Mouse (Mus musculus) CH12.LX (cell line): ENCODE results near the gene Ccdc40. TPM values are rescaled to one million over a fixed set of nuclear protein-coding genes. Genes with fewer than 3 reads are reported as not detected.
"Not testable (repeated sequence)": the region's sequence is repeated elsewhere in the genome, so short reads cannot be mapped to it uniquely, and the experiment has no call there.

Experiments
- DNase-seq: peaks from one replicate; pipeline ENCODE4 v3.0.0-alpha.2; 2013; ENCODE audit errors: extremely low read depth
- H3K27ac ChIP-seq: 2 replicates; pipeline ENCODE4 v1.5.1; 2012; ENCODE audit warnings: low read depth, mild to moderate bottlenecking, control low read depth, moderate library complexity; ENCODE audit not compliant: insufficient read depth
- H3K27me3 ChIP-seq: replicated peaks from 2 replicates; pipeline ENCODE3; 2012; ENCODE audit warnings: inconsistent platforms
- H3K36me3 ChIP-seq, 2 experiments: replicated peaks in 1 of 2; 2 replicates each; pipeline versions ENCODE3 to v1.6.1; 2012; ENCODE audit warnings: inconsistent platforms in 1 of 2, low read length in 1 of 2, mild to moderate bottlenecking in 1 of 2, mixed read lengths in 1 of 2, moderate library complexity in 1 of 2; ENCODE audit not compliant: control insufficient read depth in 1 of 2, insufficient read depth in 1 of 2
- H3K4me1 ChIP-seq, 2 experiments: 2 replicates each; pipeline ENCODE4 v1.6.1; 2012; ENCODE audit warnings: inconsistent platforms in 1 of 2, moderate library complexity in 1 of 2; ENCODE audit not compliant: insufficient read depth in 2 of 2, control insufficient read depth in 1 of 2
- H3K4me2 ChIP-seq: 2 replicates; pipeline ENCODE4 v1.6.1; 2012; ENCODE audit warnings: low read depth, mild to moderate bottlenecking, control low read depth; ENCODE audit not compliant: poor library complexity, insufficient read depth, severe bottlenecking
- H3K4me3 ChIP-seq, 3 experiments: fragments of 150-350 bp in 1 of 3; sonication (generic) in 1 of 3; replicated peaks in 1 of 3; 2 replicates each; pipeline versions ENCODE3 to v1.5.1; 2011 to 2012; ENCODE audit warnings: low read depth in 2 of 3, low read length in 2 of 3, mild to moderate bottlenecking in 2 of 3, moderate library complexity in 2 of 3, control low read depth in 1 of 3, improper control_type of control experiment in 1 of 3, inconsistent platforms in 1 of 3, mixed read lengths in 1 of 3; ENCODE audit not compliant: poor library complexity in 1 of 3
- H3K79me2 ChIP-seq: replicated peaks from 2 replicates; pipeline ENCODE4 v1.6.1; 2012; ENCODE audit warnings: mild to moderate bottlenecking, moderate library complexity; ENCODE audit not compliant: control insufficient read depth, poor library complexity, insufficient read depth, severe bottlenecking; ENCODE audit errors: extremely low read depth
- H3K9ac ChIP-seq: 2 replicates; pipeline ENCODE4 v1.6.1; 2012; ENCODE audit warnings: low read depth, mild to moderate bottlenecking, control low read depth, moderate library complexity; ENCODE audit not compliant: insufficient read depth
- H3K9me3 ChIP-seq: replicated peaks from 2 replicates; pipeline ENCODE3; 2012; ENCODE audit warnings: low read length, inconsistent platforms, mixed read lengths
- BHLHE40 ChIP-seq: IDR thresholded peaks from 2 replicates; pipeline ENCODE4 v1.6.1; 2011; ENCODE audit warnings: mild to moderate bottlenecking, low read depth, low read length, improper control_type of control experiment
- CTCF ChIP-seq, 2 experiments: IDR thresholded peaks in 1 of 2; conservative IDR thresholded peaks in 1 of 2; 2 replicates each; pipeline ENCODE4 v1.5.1; 2011 to 2012; ENCODE audit warnings: low read depth in 2 of 2, low read length in 2 of 2, improper control_type of control experiment in 1 of 2, inconsistent platforms in 1 of 2, mild to moderate bottlenecking in 1 of 2, moderate library complexity in 1 of 2
- ELF1 ChIP-seq: IDR thresholded peaks from 2 replicates; pipeline ENCODE4 v1.6.1; 2014; ENCODE audit warnings: low read depth, mild to moderate bottlenecking, inconsistent platforms, low read length, improper control_type of control experiment
- EP300 ChIP-seq: IDR thresholded peaks from 2 replicates; pipeline ENCODE4 v1.6.1; 2011; ENCODE audit warnings: low read length, improper control_type of control experiment
- ETS1 ChIP-seq: conservative IDR thresholded peaks from 2 replicates; pipeline ENCODE4 v1.6.1; 2012; ENCODE audit warnings: low read depth, mild to moderate bottlenecking, inconsistent platforms, low read length, improper control_type of control experiment, moderate library complexity
- JUND ChIP-seq: conservative IDR thresholded peaks from 2 replicates; pipeline ENCODE4 v1.6.1; 2011; ENCODE audit warnings: low read depth, low read length, improper control_type of control experiment
- KAT2A ChIP-seq: IDR thresholded peaks from 2 replicates; pipeline ENCODE4 v1.6.1; 2012; ENCODE audit warnings: low read length, improper control_type of control experiment, inconsistent platforms; ENCODE audit not compliant: insufficient replicate concordance
- MAX ChIP-seq: IDR thresholded peaks from 2 replicates; pipeline ENCODE4 v1.6.1; 2011; ENCODE audit warnings: low read length, improper control_type of control experiment
- MAZ ChIP-seq: IDR thresholded peaks from 2 replicates; pipeline ENCODE4 v1.6.1; 2012; ENCODE audit warnings: low read depth, mild to moderate bottlenecking, inconsistent platforms, low read length, improper control_type of control experiment, moderate library complexity
- NELFE ChIP-seq: IDR thresholded peaks from 2 replicates; pipeline ENCODE4 v1.6.1; 2011; ENCODE audit warnings: low read depth, low read length, improper control_type of control experiment
- PAX5 ChIP-seq: IDR thresholded peaks from 2 replicates; pipeline ENCODE4 v1.6.1; 2012; ENCODE audit warnings: low read length, inconsistent platforms, mixed read lengths
- POLR2AphosphoS2 ChIP-seq: IDR thresholded peaks from 2 replicates; pipeline ENCODE4 v1.6.1; 2011; ENCODE audit warnings: low read depth, low read length, improper control_type of control experiment
- SIN3A ChIP-seq: IDR thresholded peaks from 2 replicates; pipeline ENCODE4 v1.6.1; 2012; ENCODE audit warnings: low read length, improper control_type of control experiment, inconsistent platforms
- TBP ChIP-seq: conservative IDR thresholded peaks from 2 replicates; pipeline ENCODE4 v1.6.1; 2011; ENCODE audit warnings: low read depth, low read length, improper control_type of control experiment
- TCF12 ChIP-seq: IDR thresholded peaks from 2 replicates; pipeline ENCODE4 v1.6.1; 2014; ENCODE audit warnings: low read depth, mild to moderate bottlenecking, inconsistent platforms, low read length, improper control_type of control experiment
- USF1 ChIP-seq: IDR thresholded peaks from 2 replicates; pipeline ENCODE4 v1.6.1; 2014; ENCODE audit warnings: low read depth, mild to moderate bottlenecking, inconsistent platforms, low read length, improper control_type of control experiment
- dilution Hi-C: fragments of 300-500 bp; cut with MboI; formaldehyde crosslinking; loops from 2 replicates; pipeline ENCODE4 v1.14.3; 2020; ENCODE audit warnings: low sequenced_read_pairs; ENCODE audit not compliant: extremely low pct_unique_long_range_greater_than_20kb, extremely low pct_ligation_motif_present
- in situ Hi-C: fragments of 300-500 bp; cut with MboI; formaldehyde crosslinking; loops from 3 replicates; pipeline ENCODE4 v1.14.3; 2019; ENCODE audit warnings: low sequenced_read_pairs, low pct_ligation_motif_present, low pct_unique_long_range_greater_than_20kb, mixed read lengths
- polyA plus RNA-seq: library from polyadenylated mRNA; unstranded; fragments of >175 nt; gene quantifications from 2 replicates; pipeline ENCODE4 v1.2.1, GENCODE M21; 2012; ENCODE audit warnings: low read depth; ENCODE audit not compliant: insufficient read length
- total RNA-seq, 2 experiments: library from RNA; depleted of rRNA; stranded (reverse); fragments of 300-350 nt in 1 of 2; fragments of >200 nt in 1 of 2; gene quantifications; 2 replicates each; pipeline ENCODE4 v1.2.3; 2012 to 2014

Gene Ccdc40
- total and polyA plus RNA-seq, 3 experiments: 0.97 to 1.4 (median 1.3) TPM

DNA sequence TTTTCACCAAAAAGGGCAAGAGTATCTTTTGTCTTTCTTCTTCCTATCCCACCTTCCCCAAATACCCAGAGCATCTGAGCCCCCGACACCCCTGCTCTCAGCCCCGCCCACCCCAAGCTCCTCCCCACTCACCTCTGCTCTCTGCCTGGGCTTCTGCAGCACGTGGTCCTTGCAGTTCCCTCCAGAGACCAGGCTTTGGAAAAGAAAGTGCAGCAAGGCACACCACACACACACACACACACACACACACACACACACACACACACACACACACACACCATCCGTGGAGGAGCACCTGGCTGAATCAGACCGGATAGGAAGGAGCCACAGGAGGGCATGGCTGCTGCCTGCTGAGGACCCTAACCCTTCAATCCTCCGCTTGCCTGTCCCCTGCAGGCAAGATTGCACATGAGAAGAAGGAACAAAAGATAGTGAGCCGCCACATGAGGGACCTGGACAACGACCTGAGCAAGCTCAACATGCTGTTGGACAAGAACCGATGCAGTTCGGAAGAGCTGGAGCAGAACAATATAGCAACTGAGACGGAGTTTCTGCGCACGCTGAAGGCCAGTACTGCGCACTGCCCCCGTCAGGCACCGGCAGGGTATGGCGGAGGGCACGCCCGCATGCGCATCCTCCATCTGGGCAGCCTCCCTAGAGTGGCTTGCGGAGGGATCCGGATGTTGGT is 24.6 kb downstream of the Ccdc40 start:
- dilution Hi-C loops: no loop called here
- Histone ChIP-seq H3K9me3 (no peaks in the 10 kb centered on the region), H3K4me2 (no peak overlapping the region), H3K79me2 (no peaks in the 10 kb centered on the region), H3K27ac (no peak overlapping the region)
- TF ChIP-seq MAZ (no peak), CTCF (conservative IDR thresholded peaks at IDR 0.05 in 1 of 2, IDR thresholded peaks at IDR 0.05 in 1 of 2; ENCODE audit: low read depth in 2 of 2, low read length in 2 of 2) (0 out of 4 replicates have a peak, but pooled peaks of 1 of the 2 experiments have one; percentile 8), JUND (no peak), BHLHE40 (no peak)
- TF ChIP-seq, all 38 proteins: peak for 1
- H3K4me3 ChIP-seq: no peak overlapping the region
- in situ Hi-C loops: no loop called here
- H3K9ac ChIP-seq: no peak overlapping the region
- H3K27me3 ChIP-seq: peaks cover 70% of the 10 kb centered on the region
- DNase-seq: no peak
- H3K36me3 ChIP-seq: no peaks in the 10 kb centered on the region
- H3K4me1 ChIP-seq: peaks cover 3 to 4% of the 10 kb centered on the region in 2 experiments; a peak in 3 of 4 replicates

DNA sequence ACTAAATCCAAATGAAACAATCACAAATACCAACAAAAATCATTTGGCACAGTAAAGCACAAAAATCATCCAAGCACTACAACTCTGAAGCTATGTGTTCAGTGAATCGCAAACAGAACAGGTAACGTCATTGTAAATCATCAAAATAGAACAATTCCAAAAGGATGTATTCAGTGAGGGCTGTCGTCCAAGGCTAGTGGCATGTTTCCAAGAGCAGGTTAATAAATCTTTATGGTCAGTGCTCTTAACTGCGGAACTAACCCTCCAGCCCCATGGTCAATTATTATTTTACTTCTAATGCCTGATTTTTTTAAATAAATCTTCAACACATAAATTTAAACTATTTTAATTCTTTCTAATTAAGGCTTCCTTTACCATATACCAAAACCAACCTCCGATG is 28.2 kb downstream of the Ccdc40 start:
- H3K9me3 ChIP-seq, H3K36me3 ChIP-seq, H3K27ac ChIP-seq, in situ Hi-C loops, H3K4me3 ChIP-seq, H3K9ac ChIP-seq, H3K79me2 ChIP-seq, DNase-seq, dilution Hi-C loops, H3K4me1 ChIP-seq, H3K4me2 ChIP-seq: not testable (repeated sequence)
- peaks cover 81% of the 10 kb centered on the region for H3K27me3 ChIP-seq

DNA sequence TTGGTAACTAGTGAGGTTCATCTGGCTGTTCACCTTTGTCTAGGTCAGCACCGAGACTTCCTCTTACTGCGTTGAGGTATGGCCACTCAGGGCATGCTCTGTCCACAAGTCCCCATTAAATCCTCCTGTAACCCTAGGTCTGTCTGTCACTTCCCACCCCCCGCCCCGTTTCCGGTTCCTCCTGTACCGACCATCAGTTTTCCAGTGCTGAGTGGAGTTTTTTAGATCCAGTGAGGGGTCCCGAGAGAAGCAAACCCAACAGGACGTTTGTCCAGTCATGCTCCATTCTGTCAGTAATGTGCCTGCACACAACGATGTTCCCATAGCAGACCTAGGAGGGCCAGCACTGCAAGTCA is 29.8 kb downstream of the Ccdc40 start:
- Histone ChIP-seq H3K79me2 (no peaks in the 10 kb centered on the region), H3K9ac (no peak overlapping the region), H3K9me3 (peaks cover 1% of the 10 kb centered on the region), H3K27ac (no peak overlapping the region), H3K4me2 (no peak overlapping the region), H3K36me3 (no peaks in the 10 kb centered on the region), H3K4me3 (no peak overlapping the region), H3K4me1 (no peaks in the 10 kb centered on the region), H3K27me3 (peaks cover 82% of the 10 kb centered on the region)
- in situ Hi-C loops: no loop called here
- TF ChIP-seq TBP (no peak), ETS1 (no peak), SIN3A (no peak), POLR2AphosphoS2 (no peak), KAT2A (no peak), ELF1 (no peak), EP300 (no peak), USF1 (no peak), TCF12 (no peak), NELFE (no peak), MAX (no peak), PAX5 (no peak), CTCF (conservative IDR thresholded peaks at IDR 0.05 in 1 of 2, IDR thresholded peaks at IDR 0.05 in 1 of 2; ENCODE audit: low read depth in 2 of 2, low read length in 2 of 2) (no peak)
- dilution Hi-C loops: no loop called here
- no peak for DNase-seq
